Mouse (Mus musculus): ENCODE measurements around the gene Olfr155.

Olfr155 gene

DNA sequence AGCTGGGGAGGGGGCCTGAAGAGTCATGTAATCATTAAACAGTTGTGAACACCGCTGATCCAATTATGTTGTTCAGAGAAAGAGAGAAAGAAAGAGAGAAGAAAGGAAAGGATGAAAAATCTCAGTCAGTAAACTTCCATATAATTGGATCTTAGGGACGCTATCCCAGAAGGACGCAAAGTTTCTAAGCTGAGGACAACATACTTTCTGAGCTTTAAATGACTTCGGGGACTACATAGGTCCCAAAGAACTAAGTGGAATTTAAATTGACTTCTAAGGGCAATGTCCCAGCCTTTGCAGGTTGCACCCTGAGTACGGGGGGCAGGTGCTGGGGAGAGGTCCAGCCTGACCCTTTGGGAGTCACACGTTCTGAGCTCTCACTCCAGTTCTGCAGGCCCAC is at the start of gene Olfr155:
Gene Olfr155, plus strand, starts transcription at position 301 of the 400 bp plus-strand sequence.
- no peak for DNase-seq (ENCODE audit: low spot score in 2 of 2)

DNA sequence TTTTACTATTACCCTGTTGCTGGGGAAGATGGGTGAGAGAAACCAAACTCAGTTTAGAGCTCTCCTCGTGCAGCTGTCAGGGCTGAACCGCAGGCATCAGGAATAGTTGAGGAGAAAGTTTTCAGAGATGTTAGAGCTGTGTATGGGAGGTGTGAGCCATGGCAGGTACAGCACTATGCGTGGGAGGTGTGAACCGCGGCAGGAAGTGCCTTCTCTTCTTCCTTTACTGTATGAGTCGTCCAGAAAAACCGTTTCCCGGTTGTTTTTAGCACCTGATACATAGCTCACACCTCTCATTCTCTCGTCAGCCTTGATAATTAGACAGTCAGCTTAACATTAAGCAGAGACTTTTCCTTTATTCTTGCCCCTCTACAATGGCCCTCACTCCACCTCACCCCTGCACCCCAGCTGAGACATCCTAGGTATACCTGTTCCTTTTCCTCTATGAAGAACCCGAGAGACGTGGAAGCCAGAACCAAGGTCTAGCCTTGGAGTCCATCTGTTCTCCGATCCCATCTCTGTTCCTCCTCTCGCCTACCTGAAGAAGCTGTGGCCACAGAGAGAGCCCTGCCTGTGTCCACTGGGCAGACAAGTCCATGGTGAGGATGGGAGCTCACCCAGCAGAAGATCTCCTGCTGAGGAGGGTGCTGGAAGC is 28.3 kb upstream of the Olfr155 start:
- DNase-seq (ENCODE audit: low spot score in 2 of 2), result no peak

DNA sequence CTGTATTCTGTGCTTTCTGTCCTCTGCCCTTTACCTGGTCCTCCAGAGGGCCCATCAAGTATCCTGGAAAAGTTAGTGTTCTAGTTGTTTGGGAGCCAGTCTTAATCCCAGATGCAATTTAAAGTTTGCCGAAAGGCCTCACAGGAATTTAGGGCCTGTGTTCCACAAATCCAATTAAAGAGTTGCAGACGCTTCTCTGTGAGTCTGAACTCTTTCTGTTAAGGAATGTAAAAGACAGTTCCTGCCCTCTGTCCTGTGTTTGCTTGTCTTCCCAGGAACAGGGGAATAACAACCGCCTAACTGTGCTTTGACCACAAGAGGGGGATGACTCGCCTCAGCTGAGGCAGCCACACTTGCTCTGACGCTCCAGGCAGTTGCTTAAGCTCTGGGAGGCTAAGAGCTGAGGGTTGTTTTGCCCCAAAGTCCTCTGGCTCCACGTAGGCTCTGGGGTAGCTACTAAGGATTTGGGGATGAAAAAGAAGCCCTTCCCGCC is 27.5 kb upstream of the Olfr155 start, which contains the start of gene Olfr156:
Gene Olfr156, minus strand, starts transcription at position 51 of the 493 bp plus-strand sequence.
- no peak for DNase-seq (ENCODE audit: low spot score in 2 of 2)

DNA sequence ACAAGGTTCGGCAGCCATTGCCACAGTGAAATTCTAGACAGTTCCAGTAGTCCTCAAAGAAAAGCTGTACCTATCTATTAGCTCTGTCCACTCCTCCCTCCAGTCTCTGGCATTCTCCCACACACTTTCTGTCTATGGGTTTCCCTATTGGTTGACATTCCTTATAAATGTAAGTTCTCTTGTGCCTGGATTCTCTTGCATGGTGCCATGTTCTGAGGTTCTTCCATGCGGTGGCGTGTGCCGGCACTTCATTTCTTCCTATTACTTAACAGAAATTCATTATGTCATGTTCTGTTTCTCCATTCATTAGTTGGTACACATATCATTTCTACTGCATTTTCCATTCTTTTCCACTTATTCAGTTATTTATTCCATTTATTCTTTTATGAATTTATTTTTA is 22.6 kb upstream of the Olfr155 start:
- DNase-seq (ENCODE audit: low spot score in 2 of 2), result no peak

DNA sequence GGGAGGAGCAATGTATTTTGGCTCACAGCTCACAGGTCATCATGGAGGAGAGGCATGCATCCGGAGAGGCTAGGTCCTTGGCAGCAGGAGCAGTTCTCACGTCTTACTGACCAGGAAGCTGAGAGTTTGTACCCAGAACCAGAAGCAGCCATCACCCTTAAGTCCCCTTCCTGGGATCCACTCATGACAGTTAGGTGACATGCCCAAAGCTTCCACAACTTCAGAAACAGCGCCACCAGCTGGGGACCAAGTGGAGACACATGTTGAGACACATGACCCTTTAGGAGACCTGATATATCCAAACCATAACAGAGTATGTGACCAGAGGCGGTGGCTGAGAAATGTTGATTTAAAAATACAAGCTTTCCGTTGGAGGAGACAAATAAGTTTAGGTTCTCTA is 19.3 kb upstream of the Olfr155 start:
- DNase-seq (ENCODE audit: low spot score in 2 of 2), result no peak

DNA sequence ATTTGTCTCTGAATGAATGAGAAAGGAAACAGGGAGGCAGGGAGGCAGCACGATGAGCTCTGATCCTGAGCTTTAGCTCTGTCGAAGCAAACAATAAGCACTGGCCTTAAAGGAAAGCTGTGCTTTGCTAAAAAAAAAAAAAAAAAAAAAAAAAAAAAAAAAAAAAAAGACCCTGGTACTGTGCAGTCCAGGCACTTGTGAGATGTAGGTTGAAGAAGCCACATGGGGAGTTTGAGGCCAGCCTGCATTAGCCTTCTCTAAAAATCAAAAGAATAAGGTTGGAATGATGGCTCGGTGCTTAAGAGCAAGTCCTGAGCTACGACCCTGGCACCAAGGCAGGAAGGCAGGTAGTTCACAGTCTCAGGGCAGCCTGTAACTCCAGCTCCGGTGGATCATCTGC is 17.6 kb upstream of the Olfr155 start:
- no peak for DNase-seq (ENCODE audit: low spot score in 2 of 2)

DNA sequence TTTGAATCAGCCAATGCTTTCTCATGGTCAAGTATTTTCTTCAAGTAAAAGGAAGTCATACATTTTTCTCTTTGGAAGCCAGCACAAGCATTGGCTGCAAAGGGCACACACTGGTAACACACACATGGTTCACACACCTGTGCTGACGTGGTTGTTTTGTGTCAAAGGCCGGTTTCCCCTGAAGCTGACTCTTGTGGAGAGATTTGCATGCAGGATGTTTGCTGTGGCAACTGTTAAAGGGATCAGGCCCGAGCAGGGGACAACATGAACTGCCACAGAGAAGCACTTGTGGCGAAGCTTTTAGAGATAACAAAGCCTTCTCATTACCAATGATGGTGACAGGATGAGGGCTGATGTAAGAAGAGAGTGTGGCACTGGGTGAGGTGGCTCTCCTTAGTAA is 16.6 kb upstream of the Olfr155 start:
- no peak for DNase-seq (ENCODE audit: low spot score in 2 of 2)

DNA sequence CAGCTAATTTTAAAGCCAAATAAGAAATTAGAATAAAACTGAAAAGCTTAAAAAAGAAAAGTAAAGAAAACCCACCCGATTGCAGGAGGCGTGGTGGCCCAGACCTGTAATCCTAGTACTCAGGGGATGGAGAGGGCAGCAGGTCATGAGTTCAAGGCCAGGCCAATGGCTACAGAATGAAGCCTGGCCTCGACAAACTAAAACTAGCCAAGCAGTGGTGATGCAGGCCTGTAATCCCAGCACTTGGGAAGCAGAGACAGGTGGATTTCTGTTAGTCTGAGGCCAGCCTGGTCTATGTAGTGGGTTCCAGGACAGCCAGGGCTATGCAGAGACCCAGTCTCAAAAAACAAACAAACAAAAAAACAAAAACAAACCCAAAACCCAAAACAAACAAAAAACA is 13.0 kb upstream of the Olfr155 start:
- no peak for DNase-seq (ENCODE audit: low spot score in 2 of 2)

DNA sequence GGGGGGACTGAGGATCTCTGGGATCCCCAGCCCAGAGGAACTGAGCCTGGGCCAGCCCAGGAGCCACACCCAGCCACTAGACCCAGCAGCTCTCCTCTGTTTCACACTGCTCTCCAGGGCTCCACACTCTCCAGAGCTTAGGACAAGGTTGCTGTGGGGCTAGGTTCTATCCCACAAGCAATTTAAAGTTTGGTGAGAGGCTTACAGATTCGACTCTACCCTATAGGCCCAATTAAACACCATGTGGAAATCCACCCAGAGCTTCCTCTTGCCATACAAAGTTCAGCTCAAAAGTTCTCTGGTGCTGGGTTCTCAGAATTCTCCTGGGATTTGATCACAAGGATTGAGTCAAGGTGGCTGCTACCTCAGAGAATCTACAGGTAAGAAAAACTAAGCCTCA is 11.3 kb upstream of the Olfr155 start, which contains the start of gene Olfr157:
Gene Olfr157, minus strand, starts transcription at position 101 of the 400 bp plus-strand sequence.
- DNase-seq (ENCODE audit: low spot score in 2 of 2), result no peak

DNA sequence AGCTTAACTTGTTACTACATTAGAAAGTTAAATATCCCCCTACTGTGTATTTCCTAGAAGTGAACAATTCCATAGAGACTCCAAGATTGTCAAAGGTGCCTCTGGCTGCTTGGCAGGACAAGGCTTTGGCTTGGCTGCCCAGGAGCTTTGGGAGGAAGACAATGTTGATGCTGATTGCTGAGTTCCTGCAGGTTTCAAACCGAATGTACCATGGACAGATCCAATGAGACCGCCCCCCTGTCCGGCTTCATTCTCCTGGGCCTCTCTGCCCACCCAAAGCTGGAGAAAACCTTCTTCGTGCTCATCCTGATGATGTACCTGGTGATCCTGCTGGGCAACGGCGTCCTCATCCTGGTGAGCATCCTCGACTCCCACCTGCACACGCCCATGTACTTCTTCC is 2.7 kb downstream of the Olfr155 start:
- DNase-seq (ENCODE audit: low spot score in 2 of 2), result no peak

DNA sequence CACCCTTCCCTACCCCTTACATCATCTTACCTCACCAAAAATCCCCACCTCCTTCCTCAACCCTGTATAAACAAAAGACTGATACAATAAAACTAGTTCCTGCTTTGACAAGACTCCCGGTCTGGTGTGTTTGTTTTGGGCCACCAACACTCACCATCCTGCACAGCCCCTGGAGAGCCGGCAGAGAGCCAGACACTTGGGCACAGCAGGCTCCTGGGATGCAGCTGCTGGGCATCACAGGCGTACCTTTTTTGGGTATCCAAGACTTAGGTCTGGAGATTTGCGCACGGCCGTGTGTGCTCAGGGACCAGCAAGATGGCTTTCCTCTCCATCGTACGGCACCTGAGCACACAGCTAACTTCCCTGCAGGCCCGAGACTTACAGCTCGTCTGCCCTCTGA is 8.5 kb downstream of the Olfr155 start:
- no peak for DNase-seq (ENCODE audit: low spot score in 2 of 2)

DNA sequence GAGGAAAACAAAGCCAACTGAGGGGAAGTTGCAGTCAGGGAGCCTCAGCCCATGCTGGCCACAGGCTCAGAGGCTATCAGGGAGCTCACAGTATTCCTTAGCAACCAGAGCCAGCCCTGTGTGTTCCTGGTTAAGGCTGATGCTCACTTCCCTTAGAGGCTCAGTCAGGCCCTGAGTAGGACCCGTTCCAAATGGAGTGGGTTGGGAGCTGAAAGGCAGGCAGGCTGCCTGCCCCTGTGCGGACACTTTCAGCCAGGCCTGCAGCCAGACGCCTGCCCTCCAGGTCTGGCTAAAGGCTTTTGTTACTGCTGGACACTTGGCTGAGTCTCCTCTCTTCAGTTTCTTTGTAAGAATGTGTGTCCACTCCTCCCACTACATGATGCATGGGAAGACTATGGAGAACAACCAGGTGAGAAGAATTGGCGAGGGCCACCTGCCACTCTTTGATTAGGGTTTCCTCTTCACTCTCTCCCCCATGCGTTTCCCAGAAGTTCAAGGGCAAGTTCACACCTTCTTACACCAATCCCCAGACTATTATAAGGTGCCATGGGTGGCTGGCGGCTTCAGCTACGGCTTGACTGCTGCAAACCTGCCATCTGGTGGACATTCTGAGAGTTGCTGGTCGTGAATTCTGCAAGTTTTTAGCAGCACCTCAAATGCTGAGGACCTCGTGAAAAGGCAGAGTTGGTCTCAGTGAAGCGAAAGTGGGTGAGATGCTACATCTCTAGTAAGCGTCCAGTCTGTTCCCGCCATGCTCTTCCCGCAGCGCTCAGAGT is 9.6 kb downstream of the Olfr155 start:
- DNase-seq (ENCODE audit: low spot score in 2 of 2), result peak in 1 of 2 experiments; percentile 71

DNA sequence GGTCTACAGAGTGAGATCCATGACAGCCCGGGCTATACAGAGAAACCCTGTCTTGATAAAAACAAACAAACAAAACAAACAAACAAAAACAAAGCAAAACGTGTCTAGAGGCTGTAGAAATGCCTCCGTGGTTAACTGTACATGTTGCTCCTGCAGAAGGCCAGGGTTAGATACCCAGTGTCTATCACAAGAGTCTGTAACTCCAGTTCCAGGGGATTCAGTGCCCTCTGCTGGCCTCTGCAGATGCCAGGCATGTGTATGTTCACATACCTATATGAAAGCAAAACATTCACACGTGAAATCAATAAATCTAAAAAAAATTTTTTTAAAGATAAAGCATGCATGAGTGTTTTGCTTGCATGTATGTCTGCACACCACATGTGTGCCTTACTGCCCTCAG is 11.9 kb downstream of the Olfr155 start:
- DNase-seq (ENCODE audit: low spot score in 2 of 2), result no peak

DNA sequence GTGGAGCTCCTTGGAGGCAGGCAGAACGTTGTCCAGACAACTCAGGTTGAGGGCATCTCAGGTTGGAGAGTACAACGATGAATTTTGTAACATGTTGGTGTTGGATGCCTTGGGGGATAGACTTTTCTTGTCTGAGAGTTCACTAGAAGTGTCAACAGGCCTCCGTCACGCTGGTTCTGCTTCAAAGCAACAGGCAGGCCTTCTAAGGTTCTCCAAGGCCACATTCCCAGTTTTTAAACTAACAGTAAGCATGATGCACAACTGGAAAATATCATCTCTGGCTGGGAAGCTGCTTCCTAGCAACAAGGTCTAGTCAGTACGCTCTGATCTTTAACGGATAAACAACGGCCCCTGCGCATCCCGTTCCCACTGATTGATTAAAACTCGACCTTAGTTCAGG is 18.5 kb downstream of the Olfr155 start:
- DNase-seq (ENCODE audit: low spot score in 2 of 2), result no peak

DNA sequence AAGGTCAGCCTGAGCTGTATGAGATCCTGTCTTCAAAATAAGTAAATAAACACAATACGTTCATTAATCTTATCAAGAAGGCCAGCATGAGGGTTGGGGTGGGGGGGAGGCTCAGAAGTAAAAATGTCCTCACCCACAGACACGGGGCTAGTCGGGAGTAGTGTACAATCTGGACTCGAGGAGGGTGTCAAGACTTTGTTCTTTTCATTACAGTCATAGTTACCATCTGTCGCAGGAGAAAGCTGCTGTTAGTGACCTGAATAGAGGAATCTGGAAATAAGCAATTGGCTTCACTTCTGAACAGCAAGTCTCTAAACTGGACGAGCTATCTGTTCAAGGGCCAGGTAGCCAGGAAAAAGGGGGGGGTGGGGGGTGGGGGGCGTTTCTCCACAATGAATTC is 23.1 kb downstream of the Olfr155 start:
- no peak for DNase-seq (ENCODE audit: low spot score in 2 of 2)

DNA sequence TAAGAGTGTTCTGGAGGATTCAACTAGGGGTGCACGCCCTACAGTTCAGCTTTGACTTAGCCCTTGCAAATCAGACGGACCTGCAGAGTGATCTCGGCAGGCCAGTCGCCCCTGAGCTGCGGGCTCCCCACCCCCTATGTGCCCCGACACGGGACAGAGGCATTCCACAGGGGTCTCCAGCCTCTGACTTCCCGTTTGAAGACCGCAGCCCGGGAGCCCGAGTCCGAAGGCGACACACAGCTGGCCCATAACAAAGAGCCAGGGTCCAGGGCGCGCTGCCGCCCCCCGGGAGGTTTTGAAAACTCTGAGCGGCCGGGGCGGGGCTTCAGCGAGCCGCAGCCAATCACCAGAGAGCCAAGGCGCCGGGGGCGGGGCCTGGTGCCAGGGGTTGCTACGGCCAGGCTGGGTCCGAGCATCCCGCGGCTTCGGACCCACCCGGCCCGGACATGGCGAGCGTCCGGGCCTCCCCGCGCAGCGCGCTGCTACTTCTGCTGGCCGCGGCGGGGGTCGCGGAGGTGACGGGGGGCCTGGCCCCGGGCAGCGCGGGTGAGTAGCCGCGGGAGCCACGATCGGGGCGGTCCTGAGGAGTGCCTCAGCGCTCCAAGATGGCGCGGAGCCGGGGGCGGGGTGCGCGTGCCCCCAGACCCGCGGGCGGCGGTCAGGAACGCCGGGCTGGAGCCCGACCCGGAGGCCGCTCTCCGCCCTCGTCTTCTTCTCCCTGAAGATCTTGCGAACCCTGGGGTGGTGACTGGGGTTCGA is 24.0 kb downstream of the Olfr155 start, which contains the start of gene Reck:
Gene Reck, plus strand, starts transcription at position 371 of the 759 bp plus-strand sequence.
- DNase-seq (ENCODE audit: low spot score in 2 of 2), result peak in 1 of 2 experiments; percentile 72

DNA sequence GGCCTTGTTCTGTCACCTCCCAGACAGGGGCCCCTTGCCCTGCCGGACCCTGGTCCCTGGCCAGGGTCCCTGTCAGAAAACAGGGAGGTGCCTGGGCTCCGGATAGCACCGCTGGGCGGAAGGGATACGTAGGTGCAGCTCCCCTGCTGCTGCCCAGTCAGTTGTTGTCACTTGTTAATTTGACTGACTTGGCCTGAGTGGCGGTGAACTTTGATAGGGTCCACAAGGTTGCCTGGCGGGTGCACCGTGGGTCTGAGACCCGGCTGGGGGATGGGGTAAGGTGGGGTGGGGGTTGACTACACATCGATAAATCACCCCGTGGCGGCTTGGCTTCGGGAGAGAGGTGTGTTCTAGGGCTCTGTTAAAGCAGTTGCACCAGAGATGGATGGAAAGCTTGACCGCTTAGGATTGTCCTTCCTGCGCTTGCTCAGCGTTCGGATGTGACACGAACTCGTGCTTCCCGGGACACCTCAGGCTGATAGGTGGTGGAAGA is 24.6 kb downstream of the Olfr155 start:
- DNase-seq (ENCODE audit: low spot score in 2 of 2), result peak in 1 of 2 experiments; percentile 7

DNA sequence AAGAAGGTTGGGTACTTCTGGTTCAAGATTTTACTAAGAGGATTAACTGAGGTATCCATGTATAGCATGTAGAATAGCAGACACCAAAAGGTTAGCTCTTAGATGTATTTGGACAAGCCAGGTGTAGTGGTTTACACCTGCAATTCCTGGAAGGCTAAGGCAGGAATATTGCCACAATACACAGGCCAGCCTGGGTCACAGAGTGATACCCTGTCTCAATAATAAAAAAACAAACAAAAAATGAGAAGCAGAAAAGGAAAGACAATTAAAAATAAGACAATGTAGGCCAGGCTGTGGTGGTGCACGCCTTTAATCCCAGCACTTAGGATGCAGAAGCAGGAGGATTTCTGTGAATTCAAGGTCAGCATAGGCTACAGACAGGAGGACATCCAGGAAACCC is 25.9 kb downstream of the Olfr155 start:
- DNase-seq (ENCODE audit: low spot score in 2 of 2), result no peak

DNA sequence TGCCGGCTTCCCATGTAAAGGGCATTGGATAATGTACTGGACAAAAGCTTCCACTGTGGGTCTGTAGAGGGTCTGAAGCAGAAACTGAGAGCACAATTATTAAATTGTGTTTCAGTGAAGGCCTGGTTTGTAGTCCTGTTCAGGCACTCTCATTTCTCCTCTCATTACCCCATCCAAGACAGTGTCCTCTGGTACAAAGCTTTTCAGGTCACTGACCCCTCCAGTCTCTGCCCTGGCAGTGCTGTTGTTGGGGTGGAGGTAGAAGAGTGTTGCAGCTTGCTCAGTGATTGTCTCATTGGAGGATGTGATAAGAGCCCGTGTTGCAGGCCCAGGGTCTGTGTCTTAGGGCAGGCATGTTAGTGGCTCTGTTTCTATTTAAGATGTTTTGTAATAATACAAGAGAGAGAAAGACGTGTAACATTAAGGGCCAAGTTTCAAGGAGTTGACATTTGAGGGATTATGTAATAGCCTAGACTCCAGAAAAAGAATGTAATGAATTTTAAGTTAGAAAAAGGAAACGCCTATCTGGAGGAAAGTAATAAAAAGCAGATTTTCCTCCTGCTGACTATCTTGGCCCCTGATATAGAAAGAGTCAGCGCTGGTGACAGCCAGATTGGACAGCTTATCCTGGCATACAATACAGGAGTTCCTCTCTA is 26.9 kb downstream of the Olfr155 start:
- no peak for DNase-seq (ENCODE audit: low spot score in 2 of 2)

DNA sequence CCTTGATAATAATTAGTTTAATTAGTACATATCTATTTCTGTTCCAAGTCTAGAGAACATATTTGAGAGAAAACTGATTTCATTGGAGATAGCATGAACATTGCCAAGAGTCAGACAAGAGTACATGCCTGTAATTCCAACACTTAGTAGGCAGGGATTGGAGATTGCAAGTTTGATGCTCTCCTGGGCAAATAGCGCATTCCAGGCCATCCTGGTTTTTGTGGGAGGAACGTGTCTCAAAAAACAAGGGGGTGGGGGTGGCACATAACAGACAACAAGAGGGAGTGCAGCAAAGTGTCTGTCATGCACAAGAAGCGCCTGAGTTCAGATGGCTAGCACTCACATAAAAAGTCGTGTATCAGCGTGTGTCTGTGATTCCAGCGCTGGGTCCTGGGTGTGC is 28.2 kb downstream of the Olfr155 start:
- no peak for DNase-seq (ENCODE audit: low spot score in 2 of 2)

DNA sequence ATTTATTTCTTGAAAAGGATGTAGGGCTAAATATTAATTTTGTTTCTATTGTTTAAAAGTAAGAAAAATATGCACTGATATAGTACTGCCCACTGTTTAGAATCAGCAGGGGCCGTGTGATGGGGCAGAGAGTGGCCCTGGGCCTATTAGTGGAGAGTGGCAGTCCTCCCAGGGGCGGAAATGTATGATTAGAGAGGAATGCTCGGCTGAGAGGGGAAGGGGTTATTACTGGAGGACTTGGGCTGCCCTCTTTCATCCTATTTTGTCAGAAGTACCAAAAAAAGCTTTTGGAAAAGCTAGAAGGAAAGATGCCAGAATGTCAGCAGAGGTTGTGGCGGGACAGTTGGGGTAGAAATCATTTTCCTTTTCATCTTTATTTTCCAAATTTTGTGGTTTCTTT is 32.8 kb downstream of the Olfr155 start:
- DNase-seq (ENCODE audit: low spot score in 2 of 2), result no peak

DNA sequence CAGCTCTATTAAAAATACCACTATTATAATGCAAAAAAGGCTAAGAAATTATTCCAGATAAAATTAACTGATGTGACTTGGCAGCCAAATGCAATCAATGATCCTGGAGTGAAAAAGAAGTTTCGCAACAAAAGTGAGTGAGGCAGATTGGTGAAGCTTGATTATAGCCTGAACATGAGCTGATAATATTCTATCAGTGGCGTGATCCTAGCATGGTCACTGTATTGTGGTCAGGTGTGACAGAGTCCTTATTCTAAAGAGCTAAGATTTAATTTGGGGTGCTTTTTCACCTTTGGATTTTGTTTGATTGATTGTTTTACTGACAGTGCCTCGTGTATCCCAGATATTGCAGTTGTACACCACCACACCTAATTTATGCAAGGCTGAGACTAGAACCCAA is 39.9 kb downstream of the Olfr155 start:
- no peak for DNase-seq (ENCODE audit: low spot score in 2 of 2)

All from left cerebral cortex, adult 9 months (tissue).